Mouse (Mus musculus) neural tube, embryonic 14.5 days (tissue): ENCODE measurements around the gene Aff3. TPM values are rescaled to one million over a fixed set of nuclear protein-coding genes. Genes with fewer than 3 reads are reported as not detected.

Experiments used
- ATAC-seq: fragments of 200-750 bp; cut with Nextera tagmentation; 2 replicates; pipeline ENCODE4 v1.8.0; 2017; ENCODE audit warnings: low read depth, mild to moderate bottlenecking, moderate TSS enrichment, moderate library complexity
- H3K27ac ChIP-seq: fragments of 300-500 bp; sonication (generic); 2 replicates; pipeline ENCODE4 v1.5.1; 2014; ENCODE audit warnings: low read depth, mild to moderate bottlenecking, control low read depth, low read length, moderate library complexity, mixed read lengths
- H3K27me3 ChIP-seq: fragments of 300-500 bp; sonication (generic); 2 replicates; pipeline ENCODE4 v1.6.1; 2014; ENCODE audit warnings: low read length; ENCODE audit not compliant: control insufficient read depth, insufficient read depth
- H3K36me3 ChIP-seq: fragments of 300-500 bp; sonication (generic); 2 replicates; pipeline ENCODE4 v1.6.1; 2014; ENCODE audit warnings: low read length, mixed read lengths; ENCODE audit not compliant: control insufficient read depth, insufficient read depth
- H3K4me1 ChIP-seq: fragments of 300-500 bp; sonication (generic); 2 replicates; pipeline ENCODE4 v1.6.1; 2014; ENCODE audit warnings: low read length; ENCODE audit not compliant: control insufficient read depth, insufficient read depth
- H3K4me2 ChIP-seq: fragments of 300-500 bp; sonication (generic); 2 replicates; pipeline ENCODE4 v1.6.1; 2014; ENCODE audit warnings: mild to moderate bottlenecking, low read depth, low read length, control low read depth
- H3K4me3 ChIP-seq: fragments of 300-500 bp; sonication (generic); 2 replicates; pipeline ENCODE4 v1.5.1; 2014; ENCODE audit warnings: low read depth, low read length, control low read depth, mixed read lengths
- H3K9ac ChIP-seq: fragments of 300-500 bp; sonication (generic); replicated peaks from 2 replicates; pipeline ENCODE4 v1.6.1; 2014; ENCODE audit warnings: low read depth, mild to moderate bottlenecking, control low read depth, low read length, mixed read lengths
- H3K9me3 ChIP-seq: fragments of 300-500 bp; sonication (generic); 2 replicates; pipeline ENCODE4 v1.6.1; 2016; ENCODE audit warnings: low read length; ENCODE audit not compliant: control insufficient read depth
- WGBS: fragments of 180-500 bp; shearing (Covaris S2); extraction: QIAGEN DNeasy Blood & Tissue Kit; methylation state at CpG from one replicate; pipeline ENCODE4 v1.1.7; 2014; 5-methylcytosine and 5-hydroxymethylcytosine counted together
- polyA plus RNA-seq: library from polyadenylated mRNA; unstranded; fragments of >200 nt; fragmentation: Nextera tagmentation; extraction: Ambion mirVana; gene quantifications from 2 replicates; pipeline ENCODE4 v1.2.1, GENCODE M21; 2014

Aff3 gene
- polyA plus RNA-seq, 1 experiment from 2014 or later, result 26.6 TPM

DNA sequence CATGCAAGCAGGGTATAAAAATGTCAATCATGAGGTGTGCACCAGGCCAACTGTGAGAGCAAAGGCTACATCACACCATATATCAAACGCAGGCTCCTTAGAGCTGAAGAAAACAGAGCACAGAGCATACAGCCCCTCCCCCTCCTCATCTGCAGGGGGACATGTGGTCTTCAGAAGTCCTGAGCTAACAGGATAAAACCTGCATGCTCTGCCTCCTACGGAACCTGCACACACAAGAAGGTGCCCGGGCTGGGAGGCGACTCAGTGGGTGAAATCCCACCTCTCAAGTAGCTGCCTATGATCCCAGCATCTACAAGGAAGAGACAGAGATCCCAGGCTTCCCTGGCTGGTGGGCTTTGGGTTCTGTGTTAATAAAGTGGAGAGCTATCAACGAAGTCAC is 70.0 kb downstream of the Aff3 start:
- no peak overlapping the region for H3K4me3 ChIP-seq
- WGBS, result 75% methylated on average over 5 of the region's 5 CpGs
- no peaks in the 10 kb centered on the region for H3K27me3 ChIP-seq
- 0 out of 2 replicates have a peak overlapping the region, but pooled peaks have one; percentile 30 for H3K27ac ChIP-seq
- H3K9me3 ChIP-seq, result no peaks in the 10 kb centered on the region
- H3K36me3 ChIP-seq, result no peaks in the 10 kb centered on the region
- H3K4me2 ChIP-seq, result no peak overlapping the region
- peaks cover 5% of the 10 kb centered on the region; the same call in 1 of the 2 replicates for H3K4me1 ChIP-seq
- ATAC-seq, result no peak
- H3K9ac ChIP-seq, result no peak overlapping the region

DNA sequence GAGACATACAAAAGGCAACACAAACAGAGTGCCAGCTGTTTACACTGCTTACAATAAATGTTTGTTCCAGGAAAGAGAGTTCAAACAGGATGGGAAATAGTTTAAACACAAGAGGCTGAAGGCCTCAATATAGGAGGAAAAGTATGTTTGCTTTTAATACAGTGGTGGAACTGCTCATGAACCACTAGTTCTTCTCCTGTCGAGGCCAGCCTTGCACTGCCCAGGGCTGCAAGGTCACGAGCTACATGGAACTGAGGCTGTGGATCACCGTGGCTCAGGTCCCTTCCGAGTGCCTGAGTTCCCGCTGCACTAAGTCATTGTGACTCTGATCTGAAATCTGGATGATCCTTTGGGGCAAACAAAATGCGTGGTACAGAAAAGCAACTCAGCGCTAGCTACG is 73.6 kb downstream of the Aff3 start:
- Histone ChIP-seq H3K36me3 (no peaks in the 10 kb centered on the region), H3K9ac (no peak overlapping the region), H3K4me1 (peaks cover 24% of the 10 kb centered on the region), H3K27ac (peak overlapping the region; percentile 52; the same call in 1 of the 2 replicates), H3K9me3 (no peaks in the 10 kb centered on the region), H3K4me2 (no peak overlapping the region), H3K4me3 (no peak overlapping the region), H3K27me3 (no peaks in the 10 kb centered on the region)
- ATAC-seq, result no peak
- WGBS, result 64% methylated on average over 8 of the region's 8 CpGs

DNA sequence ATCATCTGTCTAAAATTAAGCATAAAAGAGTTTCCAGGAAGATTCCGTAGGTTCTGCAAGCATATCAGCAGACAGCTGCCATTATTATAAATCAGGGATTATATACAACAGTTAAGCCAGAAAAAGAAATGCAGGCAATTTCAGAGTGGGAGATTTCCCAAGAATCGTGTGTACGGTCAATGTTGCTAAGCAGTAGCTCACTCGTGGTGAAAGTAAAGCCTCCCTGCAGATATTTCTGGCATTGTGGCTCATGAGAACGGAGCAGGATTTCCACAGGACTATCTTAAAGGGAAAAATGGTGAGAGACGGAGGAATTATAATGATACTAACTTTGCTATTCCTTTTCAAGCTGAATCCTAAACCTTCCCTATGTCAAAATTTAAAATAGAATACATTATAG is 76.0 kb downstream of the Aff3 start:
- H3K9me3 ChIP-seq, result no peaks in the 10 kb centered on the region
- no peak overlapping the region for H3K4me2 ChIP-seq
- no peak overlapping the region for H3K9ac ChIP-seq
- H3K4me1 ChIP-seq, result peaks cover 24% of the 10 kb centered on the region
- H3K27me3 ChIP-seq, result no peaks in the 10 kb centered on the region
- ATAC-seq, result no peak
- H3K27ac ChIP-seq, result no peak overlapping the region
- H3K4me3 ChIP-seq, result no peak overlapping the region
- 70% methylated on average over 6 of the region's 6 CpGs for WGBS
- H3K36me3 ChIP-seq, result no peaks in the 10 kb centered on the region

DNA sequence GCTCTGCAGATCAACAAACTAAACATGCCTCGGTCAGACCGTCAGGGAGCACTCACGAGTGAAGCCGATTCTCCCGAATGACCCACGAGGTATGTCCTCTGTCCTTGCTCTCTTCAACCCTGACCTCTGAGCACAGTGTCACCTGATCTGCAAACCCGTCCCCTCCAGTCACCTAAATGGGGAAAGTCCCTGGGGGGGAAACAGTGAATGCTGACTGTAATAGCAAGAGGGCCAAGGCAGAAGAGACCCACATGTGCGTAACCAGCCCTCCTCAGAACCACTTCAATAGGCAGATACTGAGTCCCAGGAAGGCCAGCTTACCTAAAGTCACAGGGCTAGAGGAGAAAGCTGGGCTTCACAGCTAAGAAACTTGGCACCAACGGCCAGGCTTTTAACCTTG is 82.4 kb downstream of the Aff3 start:
- Histone ChIP-seq H3K36me3 (no peaks in the 10 kb centered on the region), H3K9ac (no peak overlapping the region)
- WGBS, result 84% methylated on average over 9 of the region's 9 CpGs

DNA sequence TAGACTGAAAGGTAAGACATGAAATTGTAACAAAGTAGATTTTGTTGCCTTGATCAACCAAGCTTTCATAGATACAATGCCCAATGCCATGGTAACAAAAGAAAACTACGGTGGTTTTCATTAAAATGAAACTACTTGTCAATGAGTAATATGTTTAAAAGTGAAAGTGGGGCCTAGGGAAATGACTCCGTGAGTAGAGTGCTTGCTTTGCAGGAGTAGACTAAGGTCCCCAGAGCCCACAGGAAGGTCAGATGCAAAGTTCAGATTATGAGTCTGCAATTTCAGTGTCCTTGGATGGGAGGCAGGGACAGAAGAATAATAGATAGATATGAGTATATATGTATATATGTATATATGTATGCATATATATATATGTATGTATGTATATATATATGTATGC is 84.2 kb downstream of the Aff3 start:
- H3K4me1 ChIP-seq, result no peaks in the 10 kb centered on the region
- H3K27ac ChIP-seq, result no peak overlapping the region
- H3K36me3 ChIP-seq, result no peaks in the 10 kb centered on the region
- no peaks in the 10 kb centered on the region for H3K9me3 ChIP-seq
- H3K9ac ChIP-seq, result no peak overlapping the region
- no peak overlapping the region for H3K4me2 ChIP-seq
- H3K27me3 ChIP-seq, result no peaks in the 10 kb centered on the region
- ATAC-seq, result no peak
- WGBS, result 75% methylated on average over 2 of the region's 2 CpGs
- no peak overlapping the region for H3K4me3 ChIP-seq

More for the DNA sequence above, 82.4 kb downstream of the Aff3 start:
- H3K4me1 ChIP-seq, result 0 out of 2 replicates have a peak, but pooled peaks cover 2% of the 10 kb centered on the region
- H3K4me2 ChIP-seq, result no peak overlapping the region
- ATAC-seq, result no peak
- no peaks in the 10 kb centered on the region for H3K27me3 ChIP-seq
- no peak overlapping the region for H3K4me3 ChIP-seq
- no peaks in the 10 kb centered on the region for H3K9me3 ChIP-seq
- no peak overlapping the region for H3K27ac ChIP-seq

DNA sequence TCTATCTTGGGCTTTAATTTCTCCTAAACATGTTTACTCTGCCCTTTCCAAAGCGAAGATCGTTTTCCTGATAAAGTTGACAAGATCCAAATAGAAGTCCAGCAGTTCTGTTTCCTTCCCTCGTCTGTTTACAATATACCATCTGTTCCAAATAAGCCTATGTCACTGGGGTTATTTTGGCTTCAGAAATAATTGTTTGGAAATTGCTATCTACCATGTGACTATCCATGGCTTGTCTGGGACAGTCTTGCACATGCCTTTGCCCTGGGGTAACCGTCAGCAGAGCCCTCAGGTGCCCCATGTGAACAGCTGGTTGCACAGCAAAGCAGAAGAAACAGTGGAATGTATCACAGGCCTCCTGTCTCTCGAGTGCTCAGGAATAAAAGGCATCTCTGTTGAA is 86.4 kb downstream of the Aff3 start:
- H3K36me3 ChIP-seq, result no peaks in the 10 kb centered on the region
- no peak overlapping the region for H3K27ac ChIP-seq
- H3K4me2 ChIP-seq, result no peak overlapping the region
- no peaks in the 10 kb centered on the region for H3K4me1 ChIP-seq
- 58% methylated on average over 5 of the region's 5 CpGs for WGBS
- no peak for ATAC-seq
- H3K9me3 ChIP-seq, result no peaks in the 10 kb centered on the region
- H3K4me3 ChIP-seq, result no peak overlapping the region
- H3K9ac ChIP-seq, result no peak overlapping the region
- H3K27me3 ChIP-seq, result no peaks in the 10 kb centered on the region

DNA sequence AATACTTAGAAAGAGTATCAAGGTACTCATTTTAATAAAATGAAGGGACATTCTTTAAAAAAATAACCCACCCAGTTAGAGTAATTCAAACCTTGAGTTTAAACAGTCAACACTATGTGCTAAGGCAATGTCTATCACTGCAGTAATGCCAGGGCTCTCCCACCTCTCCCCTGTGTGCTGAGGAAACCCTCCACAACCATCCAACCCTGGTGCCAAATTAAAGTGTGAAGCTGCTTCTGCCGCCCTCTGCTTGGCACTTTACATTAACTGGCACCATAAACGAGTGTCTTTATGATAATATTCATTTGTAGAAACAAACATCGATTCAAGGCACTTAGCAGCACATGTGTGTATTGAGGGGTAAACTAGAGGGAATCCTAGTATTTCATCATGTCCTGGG is 97.0 kb downstream of the Aff3 start:
- H3K4me1 ChIP-seq, result peaks cover 31% of the 10 kb centered on the region

DNA sequence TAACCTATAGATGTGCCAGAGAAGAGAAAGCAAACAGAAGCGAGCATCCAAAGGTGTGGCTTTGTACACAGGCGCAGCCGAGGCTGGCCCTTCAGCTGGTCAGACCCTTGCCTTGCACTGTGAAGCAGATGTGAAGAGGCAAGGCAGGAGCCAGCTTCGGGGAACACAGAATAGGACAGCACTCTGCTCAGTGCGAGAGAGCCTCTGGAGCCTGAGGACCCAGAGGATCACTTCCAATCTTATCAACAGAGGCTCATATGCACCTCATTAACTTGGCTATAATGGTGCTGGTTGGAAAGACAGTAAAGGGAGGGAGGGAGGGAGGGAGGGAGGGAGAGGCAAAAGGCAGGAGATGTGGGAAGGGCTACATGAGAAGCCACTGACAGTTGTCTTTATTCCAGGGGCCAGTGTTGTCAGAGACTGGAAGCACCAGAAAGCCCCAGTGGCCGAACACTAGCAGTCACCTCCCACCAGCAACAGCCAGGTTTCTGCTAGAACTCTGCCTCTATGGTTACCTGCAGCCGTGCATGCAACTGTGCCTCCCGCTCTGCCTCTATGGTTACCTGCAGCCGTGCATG is 98.6 kb downstream of the Aff3 start:
- Histone ChIP-seq H3K4me3 (no peak overlapping the region), H3K9me3 (no peaks in the 10 kb centered on the region), H3K4me2 (peak overlapping the region; percentile 31), H3K9ac (no peak overlapping the region; the same call in 1 of the 2 replicates), H3K27ac (peak overlapping the region; percentile 78), H3K27me3 (no peaks in the 10 kb centered on the region), H3K36me3 (no peaks in the 10 kb centered on the region), H3K4me1 (peaks cover 42% of the 10 kb centered on the region)
- ATAC-seq, result peak; percentile 57; the same call in 1 of the 2 replicates
- 31% methylated on average over 9 of the region's 9 CpGs for WGBS

More for the DNA sequence above, 97.0 kb downstream of the Aff3 start:
- Histone ChIP-seq H3K9me3 (no peaks in the 10 kb centered on the region), H3K36me3 (no peaks in the 10 kb centered on the region), H3K27me3 (no peaks in the 10 kb centered on the region), H3K27ac (no peak overlapping the region), H3K9ac (no peak overlapping the region), H3K4me2 (no peak overlapping the region), H3K4me3 (no peak overlapping the region)
- 37% methylated on average over 3 of the region's 3 CpGs for WGBS
- no peak for ATAC-seq

DNA sequence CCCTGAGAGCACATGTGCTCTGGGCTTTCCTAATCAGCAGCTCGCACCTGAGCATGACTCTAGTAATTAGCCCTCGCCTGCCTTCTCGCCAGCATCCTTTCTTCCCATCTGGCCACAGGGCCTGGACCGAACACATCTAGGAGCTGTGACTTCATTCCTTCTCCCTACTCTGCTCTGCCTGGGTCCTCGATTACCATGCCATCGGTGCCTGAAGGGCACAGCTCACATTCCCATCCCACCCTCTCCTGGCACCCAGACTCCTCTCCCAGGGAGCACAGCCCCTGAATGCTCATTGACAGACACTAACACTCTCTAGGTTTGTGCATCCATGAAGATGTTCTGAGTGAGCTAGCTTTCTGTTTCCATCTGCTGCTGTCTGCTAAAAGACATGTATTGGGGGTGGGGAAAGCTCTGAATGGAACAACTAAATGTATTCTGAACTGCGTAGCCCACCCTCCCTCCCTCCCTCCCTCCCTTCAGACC is 99.4 kb downstream of the Aff3 start:
- H3K9me3 ChIP-seq, result no peaks in the 10 kb centered on the region
- H3K36me3 ChIP-seq, result no peaks in the 10 kb centered on the region
- H3K27me3 ChIP-seq, result no peaks in the 10 kb centered on the region
- H3K4me3 ChIP-seq, result no peak overlapping the region
- peaks cover 43% of the 10 kb centered on the region for H3K4me1 ChIP-seq
- 10% methylated on average over 7 of the region's 7 CpGs for WGBS
- H3K27ac ChIP-seq, result peak overlapping the region; percentile 78
- 0 out of 2 replicates have a peak overlapping the region, but pooled peaks have one; percentile 16 for H3K9ac ChIP-seq
- peak; percentile 35; the same call in 1 of the 2 replicates for ATAC-seq
- H3K4me2 ChIP-seq, result peak overlapping the region; percentile 31
